ENCODE assay signal across 9 mouse cellular contexts in the genomic region with DNA sequence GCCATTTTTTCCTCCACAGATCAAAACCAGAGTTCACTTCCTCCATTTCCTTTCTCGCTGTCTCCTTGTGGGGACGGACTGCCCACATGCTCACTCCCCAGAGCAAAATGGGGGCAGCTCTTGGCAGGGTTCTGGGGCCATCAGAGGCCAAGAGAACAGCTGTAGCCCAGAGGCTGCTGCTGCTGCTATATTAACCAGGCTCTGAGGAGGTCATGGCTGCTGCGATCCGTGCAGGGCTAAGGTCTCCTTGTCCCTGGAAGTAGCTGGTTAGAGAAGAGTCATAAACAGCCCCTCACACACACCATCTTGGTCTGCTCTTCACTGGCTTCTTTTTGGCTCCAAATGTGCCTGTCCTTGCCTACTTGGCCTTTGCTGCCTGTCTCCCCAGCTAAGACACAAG. TPM values are rescaled to one million over a fixed set of nuclear protein-coding genes. Genes with fewer than 3 reads are reported as not detected.
DNase-seq lines count a peak whose midpoint lies in the region; ATAC-seq lines count a peak whose summit lies in the region.
"Had no signal": no experiment of that assay in that cellular context is flagged by ENCODE, and none has a peak within 500 bp of the region (broad histone marks: within the 10 kb centered on the region; RNA-seq: fewer than 3 reads in every experiment).

No protein-coding gene starts in this region.

- H3K9ac ChIP-seq in embryonic facial prominence, embryonic 12.5 days, result no peak overlapping the region
- H3K9ac ChIP-seq in hindbrain, embryonic 15.5 days, result no peak overlapping the region
- no peak overlapping the region for H3K9ac ChIP-seq in limb, embryonic 11.5 days (ENCODE audit: low read length)
- H3K9ac ChIP-seq: liver, embryonic 14.5 days had no signal

- H3K27ac ChIP-seq in embryonic facial prominence, embryonic 12.5 days, result peak overlapping the region; percentile 68; the same call in 1 of the 2 replicates
- H3K27ac ChIP-seq in hindbrain, embryonic 15.5 days (replicated peaks), result peak overlapping the region; percentile 26; the same call in 1 of the 2 replicates
- H3K27ac ChIP-seq in limb, embryonic 11.5 days (replicated peaks; ENCODE audit: low read depth, low read length), result peak overlapping the region; percentile 52; the same call in 1 of the 2 replicates
- H3K27ac ChIP-seq: liver, embryonic 14.5 days had no signal

- ATAC-seq in embryonic facial prominence, embryonic 12.5 days (ENCODE audit: insufficient number of reproducible peaks, insufficient read depth, low FRiP score, low TSS enrichment), result no peak
- ATAC-seq in hindbrain, embryonic 15.5 days (ENCODE audit: low FRiP score, low read depth), result no peak
- ATAC-seq in limb, embryonic 11.5 days (ENCODE audit: insufficient number of reproducible peaks, low FRiP score, low TSS enrichment, low read depth), result no peak
- ATAC-seq in cerebellum, adult (ENCODE audit: insufficient number of reproducible peaks, low FRiP score, low TSS enrichment), result no peak

- H3K27me3 ChIP-seq in embryonic facial prominence, embryonic 12.5 days, result no peaks in the 10 kb centered on the region
- no peaks in the 10 kb centered on the region for H3K27me3 ChIP-seq in hindbrain, embryonic 15.5 days
- 0 out of 2 replicates have a peak, but pooled peaks cover 2% of the 10 kb centered on the region for H3K27me3 ChIP-seq in limb, embryonic 11.5 days (ENCODE audit: control insufficient read depth, insufficient read depth, low read length)

- peaks cover 28% of the 10 kb centered on the region for H3K4me1 ChIP-seq in embryonic facial prominence, embryonic 12.5 days
- H3K4me1 ChIP-seq in hindbrain, embryonic 15.5 days (replicated peaks), result peaks cover 10% of the 10 kb centered on the region
- peaks cover 30% of the 10 kb centered on the region for H3K4me1 ChIP-seq in limb, embryonic 11.5 days (ENCODE audit: control insufficient read depth, insufficient read depth, low read length)

- no peak overlapping the region for H3K4me2 ChIP-seq in embryonic facial prominence, embryonic 12.5 days (replicated peaks)
- H3K4me2 ChIP-seq in hindbrain, embryonic 15.5 days, result no peak overlapping the region
- no peak overlapping the region for H3K4me2 ChIP-seq in limb, embryonic 11.5 days (ENCODE audit: low read depth, severe bottlenecking)

- no peak overlapping the region for H3K4me3 ChIP-seq in embryonic facial prominence, embryonic 12.5 days
- no peak overlapping the region for H3K4me3 ChIP-seq in hindbrain, embryonic 15.5 days
- no peak overlapping the region for H3K4me3 ChIP-seq in limb, embryonic 11.5 days (ENCODE audit: low read depth, low read length)

- intact Hi-C loops in heart, postnatal 25 days (cut with DNase I), result no loop called here

- H3K9me3 ChIP-seq in embryonic facial prominence, embryonic 12.5 days, result no peaks in the 10 kb centered on the region
- no peaks in the 10 kb centered on the region for H3K9me3 ChIP-seq in hindbrain, embryonic 15.5 days
- no peaks in the 10 kb centered on the region for H3K9me3 ChIP-seq in limb, embryonic 11.5 days (ENCODE audit: control insufficient read depth, low read length)

- peak; percentile 97 for DNase-seq in heart, adult 11 months
- no peak for DNase-seq in heart, postnatal 25 days (ENCODE audit: low spot score)
- DNase-seq in limb, embryonic 11.5 days (ENCODE audit: low spot score), result no peak
- DNase-seq in spleen, postnatal 36 days (ENCODE audit: low spot score in 2 of 2), result no peak
- DNase-seq in cerebellum, adult 11-12 months, result no peak

- no peaks in the 10 kb centered on the region for H3K36me3 ChIP-seq in embryonic facial prominence, embryonic 12.5 days
- H3K36me3 ChIP-seq in hindbrain, embryonic 15.5 days, result 0 out of 2 replicates have a peak, but pooled peaks cover 7% of the 10 kb centered on the region
- H3K36me3 ChIP-seq in limb, embryonic 11.5 days (ENCODE audit: control insufficient read depth, insufficient read depth, low read length), result no peaks in the 10 kb centered on the region

- 43% methylated on average over 4 of the region's 4 CpGs for WGBS in embryonic facial prominence, embryonic 12.5 days
- 85% methylated on average over 4 of the region's 4 CpGs for WGBS in hindbrain, embryonic 15.5 days
- WGBS in limb, embryonic 11.5 days, result 49% methylated on average over 4 of the region's 4 CpGs

RNA-seq across cellular contexts. Expression of gene Garnl3, which starts 33.8 kb away (rescaled TPM):
- total RNA-seq in heart, postnatal 25 days (2021), result 1 to 10 TPM; 3.0 to 3.3 TPM
- 12.3 and 14.3 TPM in 2 replicates for polyA plus RNA-seq in embryonic facial prominence, embryonic 12.5 days (2016; fragmentation: Nextera tagmentation; extraction: Ambion mirVana)
- 56.7 and 57.1 TPM in 2 replicates for polyA plus RNA-seq in hindbrain, embryonic 15.5 days (2015; fragmentation: Nextera tagmentation; extraction: Ambion mirVana)
- polyA plus RNA-seq in limb, embryonic 11.5 days (2014; fragmentation: Nextera tagmentation; extraction: Ambion mirVana), result 10.4 and 13.1 TPM in 2 replicates

RNA-seq across cellular contexts. Expression of gene Angptl2, which starts 50.6 kb away (rescaled TPM):
- 10 to 100 TPM; 47.9 to 78.9 TPM for total RNA-seq in heart, postnatal 25 days (2021)
- polyA plus RNA-seq in embryonic facial prominence, embryonic 12.5 days (2016; fragmentation: Nextera tagmentation; extraction: Ambion mirVana), result 42.6 and 43.9 TPM in 2 replicates
- 18.4 and 18.5 TPM in 2 replicates for polyA plus RNA-seq in hindbrain, embryonic 15.5 days (2015; fragmentation: Nextera tagmentation; extraction: Ambion mirVana)
- 48.8 and 49.2 TPM in 2 replicates for polyA plus RNA-seq in limb, embryonic 11.5 days (2014; fragmentation: Nextera tagmentation; extraction: Ambion mirVana)
